In the genomic region with DNA sequence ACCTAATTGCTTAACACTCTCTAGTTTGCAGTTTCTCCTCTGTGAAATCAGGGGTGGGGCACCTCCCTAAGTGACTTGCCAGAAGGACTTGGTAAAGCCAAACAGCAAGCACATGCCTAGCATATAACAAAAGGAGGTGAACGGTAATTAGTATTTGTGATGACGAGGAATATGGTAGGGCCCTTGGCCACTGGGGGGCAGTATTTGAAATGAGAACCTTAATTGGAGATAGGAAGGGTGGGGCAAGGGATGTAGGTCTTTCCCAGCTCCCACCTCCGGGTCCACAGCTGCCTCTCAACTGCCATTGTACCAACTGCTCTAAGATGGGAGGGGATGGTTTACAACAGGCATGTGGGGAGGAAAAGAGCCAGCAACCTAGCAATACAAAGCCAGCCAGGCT, we compare ENCODE assay signal across 9 mouse cellular contexts. TPM values are rescaled to one million over a fixed set of nuclear protein-coding genes. Genes with fewer than 3 reads are reported as not detected.
DNase-seq lines count a peak whose midpoint lies in the region; ATAC-seq and TF ChIP-seq lines count a peak whose summit lies in the region.
"Had no signal": no experiment of that assay in that cellular context is flagged by ENCODE, and none has a peak within 500 bp of the region (broad histone marks: within the 10 kb centered on the region; RNA-seq: fewer than 3 reads in every experiment).

No protein-coding gene starts in this region.

- TF ChIP-seq POLR2A in heart, adult 2 months (IDR thresholded peaks at IDR 0.05; ENCODE audit: insufficient read depth, low read depth, low read length), result no peak

- DNase-seq in heart, adult 11 months, result peak; percentile 91
- DNase-seq in heart, postnatal 25 days (ENCODE audit: low spot score), result no peak
- peak; percentile 86 for DNase-seq in ES-CJ7 (ENCODE audit: low read depth, low spot score)
- peak; percentile 16 for DNase-seq in cerebellum, adult 11-12 months
- peak; percentile 28 to 33 for DNase-seq in heart, adult 2 months
- DNase-seq in kidney, postnatal 25 days, result peak; percentile 57 to 71
- DNase-seq in lung, postnatal 14 days, result peak; percentile 69
- DNase-seq in stomach, postnatal 0 days (ENCODE audit: low spot score), result peak; percentile 79

- WGBS in heart, adult 2 months, result 15% methylated on average over 3 of the region's 3 CpGs
- WGBS in stomach, postnatal 0 days, result 18% methylated on average over 3 of the region's 3 CpGs

- H3K4me1 ChIP-seq in heart, adult 2 months (ENCODE audit: control insufficient read depth, insufficient read depth, low read length), result no peaks in the 10 kb centered on the region; the same call in 1 of the 2 replicates
- H3K4me1 ChIP-seq in stomach, postnatal 0 days (replicated peaks; ENCODE audit: control insufficient read depth, insufficient read depth), result no peaks in the 10 kb centered on the region

- peak; percentile 72 for ATAC-seq in stomach, postnatal 0 days (ENCODE audit: low FRiP score, low TSS enrichment)

- H3K36me3 ChIP-seq in heart, adult 2 months (ENCODE audit: control insufficient read depth, insufficient read depth, low read length), result no peaks in the 10 kb centered on the region
- H3K36me3 ChIP-seq in stomach, postnatal 0 days (ENCODE audit: control insufficient read depth, insufficient read depth, low read length), result no peaks in the 10 kb centered on the region
- H3K36me3 ChIP-seq: limb, embryonic 15.5 days had no signal

- TF ChIP-seq EP300 in heart, adult 2 months (IDR thresholded peaks at IDR 0.05; ENCODE audit: insufficient read depth, low read depth, low read length), result no peak
- no peak for TF ChIP-seq EP300 in stomach, postnatal 0 days (optimal IDR thresholded peaks at IDR 0.05)

- H3K4me3 ChIP-seq in heart, adult 2 months, result no peak overlapping the region
- no peak overlapping the region for H3K4me3 ChIP-seq in stomach, postnatal 0 days (ENCODE audit: low read depth, low read length)
- H3K4me3 ChIP-seq: limb, embryonic 15.5 days had no signal

- intact Hi-C loops in heart, postnatal 25 days (cut with DNase I), result loop anchor here (2.0 kb wide), 1 partner anchor 71 kb away; no protein-coding TSS in a partner anchor
- intact Hi-C loops in heart, adult 2 months (cut with DNase I), result loop anchor here (2.0 kb wide), 1 partner anchor 71 kb away; no protein-coding TSS in a partner anchor

- peak overlapping the region; percentile 69 for H3K27ac ChIP-seq in heart, adult 2 months
- H3K27ac ChIP-seq in stomach, postnatal 0 days (replicated peaks), result no peak overlapping the region
- H3K27ac ChIP-seq: limb, embryonic 15.5 days had no signal

- H3K79me2 ChIP-seq in heart, adult 2 months (replicated peaks; ENCODE audit: control insufficient read depth, insufficient read depth, low read length), result no peaks in the 10 kb centered on the region

- H3K4me2 ChIP-seq in stomach, postnatal 0 days (replicated peaks; ENCODE audit: low read depth), result no peak overlapping the region
- H3K4me2 ChIP-seq: limb, embryonic 15.5 days had no signal

- TF ChIP-seq CTCF in heart, adult 2 months (IDR thresholded peaks at IDR 0.05), result peak; percentile 71
- TF ChIP-seq CTCF in stomach, postnatal 0 days (IDR thresholded peaks at IDR 0.05; ENCODE audit: low read depth), result peak; percentile 75

- H3K27me3 ChIP-seq in heart, adult 2 months (ENCODE audit: control insufficient read depth, insufficient read depth, low read length), result no peaks in the 10 kb centered on the region
- no peaks in the 10 kb centered on the region for H3K27me3 ChIP-seq in stomach, postnatal 0 days (ENCODE audit: control insufficient read depth, insufficient read depth, low read length)

- no peaks in the 10 kb centered on the region for H3K9me3 ChIP-seq in stomach, postnatal 0 days (ENCODE audit: control insufficient read depth, low read length)
- H3K9me3 ChIP-seq: limb, embryonic 15.5 days had no signal

- no peak overlapping the region for H3K9ac ChIP-seq in heart, adult 2 months (ENCODE audit: low read depth, low read length)
- no peak overlapping the region for H3K9ac ChIP-seq in stomach, postnatal 0 days (ENCODE audit: low read length)
- H3K9ac ChIP-seq: limb, embryonic 15.5 days had no signal

RNA-seq across cellular contexts. Expression of a gene that starts 2.5 kb away (rescaled TPM):
- total RNA-seq in heart, postnatal 25 days (2021), result 10 to 100 TPM in 1 of 2 experiments, 1 to 10 TPM in 1; 9.1 to 11.5 TPM
- 1 to 10 TPM; 7.9 to 8.3 TPM for total RNA-seq in heart, adult 2 months (2021)
- polyA plus RNA-seq in heart, adult 2 months (2012; rRNA removed), result 6.6 and 13.6 TPM in 2 replicates
- polyA plus RNA-seq in stomach, postnatal 0 days (2015; fragmentation: Nextera tagmentation; extraction: Ambion mirVana), result 5.6 and 6.0 TPM in 2 replicates

RNA-seq across cellular contexts. Expression of a gene that starts 42.2 kb away (rescaled TPM):
- total RNA-seq in heart, postnatal 25 days (2021), result not detected
- not detected for total RNA-seq in heart, adult 2 months (2021)
- polyA plus RNA-seq in heart, adult 2 months (2012; rRNA removed), result not detected in 2 replicates
- polyA plus RNA-seq in stomach, postnatal 0 days (2015; fragmentation: Nextera tagmentation; extraction: Ambion mirVana), result 21.4 and 24.8 TPM in 2 replicates
